ENCODE assay signal across 27 mouse cellular contexts in genomic region chr9:70379502-70380467, GRCm38 (mm10). TPM values are rescaled to one million over a fixed set of nuclear protein-coding genes. Genes with fewer than 3 reads are reported as not detected.
DNase-seq lines count a peak whose midpoint lies in the region; ATAC-seq lines count a peak whose summit lies in the region.
"Had no signal": no experiment of that assay in that cellular context is flagged by ENCODE, and none has a peak within 500 bp of the region (broad histone marks: within the 10 kb centered on the region; RNA-seq: fewer than 3 reads in every experiment).

No protein-coding gene starts in this region.

- H3K27ac ChIP-seq in forebrain, embryonic 13.5 days: no peak overlapping the region
- H3K27ac ChIP-seq: hindbrain, embryonic 10.5 days; hindbrain, embryonic 15.5 days; limb, embryonic 12.5 days; lung, embryonic 15.5 days had no signal

- 87% methylated on average over 7 of the region's 7 CpGs for WGBS in forebrain, embryonic 13.5 days

- peak overlapping the region; percentile 53 for H3K4me3 ChIP-seq in megakaryocyte, embryonic 14.5 days (replicated peaks)
- no peak overlapping the region for H3K4me3 ChIP-seq in forebrain, embryonic 13.5 days
- H3K4me3 ChIP-seq: erythroblast, embryonic 14.5 days; hindbrain, embryonic 10.5 days; hindbrain, embryonic 15.5 days; limb, embryonic 12.5 days; lung, embryonic 15.5 days had no signal

- no peak overlapping the region for H3K9ac ChIP-seq in forebrain, embryonic 13.5 days
- H3K9ac ChIP-seq: forebrain, postnatal 0 days; hindbrain, embryonic 15.5 days; limb, embryonic 12.5 days; lung, embryonic 15.5 days had no signal

- H3K4me2 ChIP-seq in forebrain, embryonic 13.5 days: no peak overlapping the region
- H3K4me2 ChIP-seq: hindbrain, embryonic 15.5 days; limb, embryonic 12.5 days; liver, embryonic 11.5 days; lung, embryonic 15.5 days had no signal

- DNase-seq in kidney, adult 9 months: peak; percentile 9
- DNase-seq in kidney, postnatal 4 days: no peak
- peak; percentile 52 for DNase-seq in forelimb bud, embryonic 11.5 days (ENCODE audit: low read depth, low spot score)
- DNase-seq in layer of hippocampus, adult 9-11 months: no peak
- DNase-seq: adrenal gland, postnatal 14 days; cerebellum, adult 11 months; cerebellum, adult 9-10 months; cerebellum, postnatal 36 days; forebrain, postnatal 0 days; gastrocnemius, postnatal 10 days; heart, postnatal 14 days; kidney, postnatal 10 days; layer of hippocampus, postnatal 36 days; lung, postnatal 36 days; midbrain, embryonic 14.5 days; thymus, postnatal 4 days had no signal

- no peaks in the 10 kb centered on the region for H3K9me3 ChIP-seq in megakaryocyte, embryonic 14.5 days
- H3K9me3 ChIP-seq in forebrain, embryonic 13.5 days (replicated peaks): no peaks in the 10 kb centered on the region
- H3K9me3 ChIP-seq: G1E; hindbrain, embryonic 10.5 days; hindbrain, embryonic 15.5 days; limb, embryonic 12.5 days; lung, embryonic 15.5 days had no signal

- ATAC-seq in megakaryocyte, adult 5-6 weeks (ENCODE audit: poor library complexity, severe bottlenecking): no peak
- no peak for ATAC-seq in forebrain, embryonic 13.5 days
- ATAC-seq: forebrain, postnatal 0 days; Patski had no signal

- H3K36me3 ChIP-seq in megakaryocyte, embryonic 14.5 days (replicated peaks; ENCODE audit: low read length): peaks cover 85% of the 10 kb centered on the region
- H3K36me3 ChIP-seq in forebrain, embryonic 13.5 days (ENCODE audit: poor library complexity, severe bottlenecking): 0 out of 2 replicates have a peak, but pooled peaks cover 1% of the 10 kb centered on the region
- H3K36me3 ChIP-seq: G1E; hindbrain, embryonic 15.5 days had no signal

- peaks cover 33% of the 10 kb centered on the region for H3K4me1 ChIP-seq in megakaryocyte, embryonic 14.5 days
- no peaks in the 10 kb centered on the region for H3K4me1 ChIP-seq in forebrain, embryonic 13.5 days
- H3K4me1 ChIP-seq: hindbrain, embryonic 10.5 days; hindbrain, embryonic 15.5 days; limb, embryonic 12.5 days; lung, embryonic 15.5 days had no signal

- no peaks in the 10 kb centered on the region for H3K27me3 ChIP-seq in megakaryocyte, embryonic 14.5 days (replicated peaks)
- H3K27me3 ChIP-seq in forebrain, embryonic 13.5 days: no peaks in the 10 kb centered on the region
- H3K27me3 ChIP-seq: hindbrain, embryonic 15.5 days; limb, embryonic 12.5 days; lung, embryonic 15.5 days; Patski had no signal

RNA-seq across cellular contexts. Expression of gene Ccnb2, which starts 41.6 kb away (rescaled TPM):
- 1.5 and 16.4 TPM in 2 replicates for polyA plus RNA-seq in megakaryocyte, embryonic 14.5 days (2012; ENCODE audit: insufficient read depth, low replicate concordance)
- 176 and 191 TPM in 2 replicates for total RNA-seq in megakaryocyte, adult 5-6 weeks (2015)
- 126 and 128 TPM in 2 replicates for total RNA-seq in megakaryocyte, adult 5-6 weeks (2017)
- polyA plus RNA-seq in forebrain, embryonic 13.5 days (2015; fragmentation: Nextera tagmentation; extraction: Ambion mirVana): 142 and 150 TPM in 2 replicates

Comparison
In these comparisons a context has a peak if more than half of its experiments do, and no peak if none do; other contexts are left out.
1. DNase-seq: peak in kidney, adult 9 months (single experiment) and forelimb bud, embryonic 11.5 days (single experiment); none in kidney, postnatal 4 days (0 of 2) and layer of hippocampus, adult 9-11 months (single experiment).